Mouse (Mus musculus): ENCODE results near the gene Rufy3. TPM values are rescaled to one million over a fixed set of nuclear protein-coding genes. Genes with fewer than 3 reads are reported as not detected.
A peak's percentile ranks its signal among the peaks of the same experiment; 100 is the strongest.

The Rufy3 gene
- polyA plus RNA-seq, 1 experiment from 2014 or later, result 18.8 TPM

GRCm38 (mm10) chr5:88614129-88614528 is 49.3 kb downstream of the Rufy3 start:
- Histone ChIP-seq H3K27ac (no peak overlapping the region), H3K36me3 (ENCODE audit: insufficient read depth, low read length) (peaks cover 14% of the 10 kb centered on the region; the same call in 1 of the 2 replicates), H3K9me3 (replicated peaks; ENCODE audit: low read length) (no peaks in the 10 kb centered on the region), H3K4me1 (replicated peaks; ENCODE audit: insufficient read depth, low read length) (no peaks in the 10 kb centered on the region), H3K27me3 (ENCODE audit: insufficient read depth, low read length) (no peaks in the 10 kb centered on the region), H3K4me2 (ENCODE audit: low read length) (no peak overlapping the region), H3K4me3 (replicated peaks; ENCODE audit: low read depth, low read length) (no peak overlapping the region), H3K9ac (ENCODE audit: low read depth, low read length) (no peak overlapping the region)
- WGBS, result 85% methylated on average over 1 of the region's 1 CpGs
- DNase-seq (ENCODE audit: low spot score) (no peak), ATAC-seq (replicated peaks; ENCODE audit: low FRiP score, low read depth) (no peak)
- no peak for TF ChIP-seq CTCF (IDR thresholded peaks at IDR 0.05; ENCODE audit: low read depth)

GRCm38 (mm10) chr5:88616988-88617387 is 52.1 kb downstream of the Rufy3 start:
- ATAC-seq (replicated peaks; ENCODE audit: low FRiP score, low read depth) (no peak), DNase-seq (ENCODE audit: low spot score) (no peak)
- H3K4me2 ChIP-seq (ENCODE audit: low read length), result no peak overlapping the region
- peaks cover 24% of the 10 kb centered on the region for H3K36me3 ChIP-seq (ENCODE audit: insufficient read depth, low read length)
- no peak overlapping the region for H3K27ac ChIP-seq
- H3K9ac ChIP-seq (ENCODE audit: low read depth, low read length), result no peak overlapping the region
- H3K9me3 ChIP-seq (replicated peaks; ENCODE audit: low read length), result no peaks in the 10 kb centered on the region
- no peaks in the 10 kb centered on the region for H3K4me1 ChIP-seq (replicated peaks; ENCODE audit: insufficient read depth, low read length)
- TF ChIP-seq CTCF (IDR thresholded peaks at IDR 0.05; ENCODE audit: low read depth), result no peak
- 89% methylated on average over 4 of the region's 4 CpGs for WGBS
- no peaks in the 10 kb centered on the region for H3K27me3 ChIP-seq (ENCODE audit: insufficient read depth, low read length)
- H3K4me3 ChIP-seq (replicated peaks; ENCODE audit: low read depth, low read length), result no peak overlapping the region

GRCm38 (mm10) chr5:88627545-88627944 is 62.7 kb downstream of the Rufy3 start:
- no peaks in the 10 kb centered on the region for H3K4me1 ChIP-seq (replicated peaks; ENCODE audit: insufficient read depth, low read length)
- no peak overlapping the region for H3K4me3 ChIP-seq (replicated peaks; ENCODE audit: low read depth, low read length)
- H3K27me3 ChIP-seq (ENCODE audit: insufficient read depth, low read length), result no peaks in the 10 kb centered on the region
- no peak for TF ChIP-seq CTCF (IDR thresholded peaks at IDR 0.05; ENCODE audit: low read depth)
- no peak overlapping the region for H3K4me2 ChIP-seq (ENCODE audit: low read length)
- H3K36me3 ChIP-seq (ENCODE audit: insufficient read depth, low read length), result peaks cover 18% of the 10 kb centered on the region; the same call in 1 of the 2 replicates
- ATAC-seq (replicated peaks; ENCODE audit: low FRiP score, low read depth) (no peak), DNase-seq (ENCODE audit: low spot score) (no peak)
- H3K9ac ChIP-seq (ENCODE audit: low read depth, low read length), result no peak overlapping the region
- H3K27ac ChIP-seq, result no peak overlapping the region
- 83% methylated on average over 4 of the region's 4 CpGs for WGBS
- no peaks in the 10 kb centered on the region for H3K9me3 ChIP-seq (replicated peaks; ENCODE audit: low read length)

- no peaks in the 10 kb centered on the region for H3K4me1 ChIP-seq (replicated peaks; ENCODE audit: insufficient read depth, low read length)
- WGBS, result 40% methylated on average over 11 of the region's 11 CpGs
- H3K9ac ChIP-seq (ENCODE audit: low read depth, low read length), result no peak overlapping the region
- peak; percentile 11 for DNase-seq (ENCODE audit: low spot score)
- ATAC-seq (replicated peaks; ENCODE audit: low FRiP score, low read depth), result no peak
- H3K27ac ChIP-seq, result no peak overlapping the region
- no peaks in the 10 kb centered on the region for H3K27me3 ChIP-seq (ENCODE audit: insufficient read depth, low read length)
- H3K36me3 ChIP-seq (ENCODE audit: insufficient read depth, low read length), result peaks cover 20% of the 10 kb centered on the region; the same call in 1 of the 2 replicates
- no peak overlapping the region for H3K4me3 ChIP-seq (replicated peaks; ENCODE audit: low read depth, low read length)
- no peak overlapping the region for H3K4me2 ChIP-seq (ENCODE audit: low read length)
- no peak for TF ChIP-seq CTCF (IDR thresholded peaks at IDR 0.05; ENCODE audit: low read depth)
- H3K9me3 ChIP-seq (replicated peaks; ENCODE audit: low read length), result no peaks in the 10 kb centered on the region
Measured at GRCm38 (mm10) chr5:88629125-88629524, 64.3 kb downstream of the Rufy3 start.

GRCm38 (mm10) chr5:88629987-88630386 is 65.1 kb downstream of the Rufy3 start:
- H3K27ac ChIP-seq, result no peak overlapping the region
- DNase-seq (ENCODE audit: low spot score), result no peak
- H3K27me3 ChIP-seq (ENCODE audit: insufficient read depth, low read length), result no peaks in the 10 kb centered on the region
- no peak overlapping the region for H3K9ac ChIP-seq (ENCODE audit: low read depth, low read length)
- H3K9me3 ChIP-seq (replicated peaks; ENCODE audit: low read length), result no peaks in the 10 kb centered on the region
- no peaks in the 10 kb centered on the region for H3K4me1 ChIP-seq (replicated peaks; ENCODE audit: insufficient read depth, low read length)
- no peak for ATAC-seq (replicated peaks; ENCODE audit: low FRiP score, low read depth)
- no peak overlapping the region for H3K4me3 ChIP-seq (replicated peaks; ENCODE audit: low read depth, low read length)
- 70% methylated on average over 8 of the region's 8 CpGs for WGBS
- TF ChIP-seq CTCF (IDR thresholded peaks at IDR 0.05; ENCODE audit: low read depth), result no peak
- H3K4me2 ChIP-seq (ENCODE audit: low read length), result no peak overlapping the region
- H3K36me3 ChIP-seq (ENCODE audit: insufficient read depth, low read length), result peaks cover 20% of the 10 kb centered on the region; the same call in 1 of the 2 replicates

- TF ChIP-seq CTCF (IDR thresholded peaks at IDR 0.05; ENCODE audit: low read depth), result no peak
- WGBS, result 66% methylated on average over 3 of the region's 3 CpGs
- Histone ChIP-seq H3K27ac (no peak overlapping the region), H3K27me3 (ENCODE audit: insufficient read depth, low read length) (no peaks in the 10 kb centered on the region), H3K4me3 (replicated peaks; ENCODE audit: low read depth, low read length) (no peak overlapping the region), H3K9me3 (replicated peaks; ENCODE audit: low read length) (no peaks in the 10 kb centered on the region), H3K4me1 (replicated peaks; ENCODE audit: insufficient read depth, low read length) (no peaks in the 10 kb centered on the region), H3K36me3 (ENCODE audit: insufficient read depth, low read length) (peaks cover 24% of the 10 kb centered on the region; the same call in 1 of the 2 replicates), H3K9ac (ENCODE audit: low read depth, low read length) (no peak overlapping the region), H3K4me2 (ENCODE audit: low read length) (no peak overlapping the region)
- ATAC-seq (replicated peaks; ENCODE audit: low FRiP score, low read depth), result peak; percentile 58; the same call in 1 of the 2 replicates
- DNase-seq (ENCODE audit: low spot score), result peak; percentile 10
Measured at GRCm38 (mm10) chr5:88630883-88631282, 66.0 kb downstream of the Rufy3 start.

GRCm38 (mm10) chr5:88631545-88631944 is 66.7 kb downstream of the Rufy3 start:
- Histone ChIP-seq H3K9ac (ENCODE audit: low read depth, low read length) (no peak overlapping the region), H3K9me3 (replicated peaks; ENCODE audit: low read length) (no peaks in the 10 kb centered on the region), H3K4me1 (replicated peaks; ENCODE audit: insufficient read depth, low read length) (no peaks in the 10 kb centered on the region), H3K4me2 (ENCODE audit: low read length) (no peak overlapping the region), H3K4me3 (replicated peaks; ENCODE audit: low read depth, low read length) (no peak overlapping the region), H3K27me3 (ENCODE audit: insufficient read depth, low read length) (no peaks in the 10 kb centered on the region), H3K27ac (0 out of 2 replicates have a peak overlapping the region, but pooled peaks have one; percentile 13), H3K36me3 (ENCODE audit: insufficient read depth, low read length) (peaks cover 24% of the 10 kb centered on the region; the same call in 1 of the 2 replicates)
- ATAC-seq (replicated peaks; ENCODE audit: low FRiP score, low read depth) (no peak), DNase-seq (ENCODE audit: low spot score) (no peak)
- WGBS, result 82% methylated on average over 5 of the region's 5 CpGs
- TF ChIP-seq CTCF (IDR thresholded peaks at IDR 0.05; ENCODE audit: low read depth), result no peak
